Mouse (Mus musculus) layer of hippocampus, postnatal 36 days (tissue): Measurements from ENCODE around the gene Fam204a. TPM values are rescaled to one million over a fixed set of nuclear protein-coding genes. Genes with fewer than 3 reads are reported as not detected.

Experiments
- DNase-seq, 2 experiments: peaks; one replicate each; pipeline ENCODE4 v3.0.0; 2022
- total RNA-seq, 2 experiments: library from RNA; stranded (reverse); gene quantifications; 2 replicates each; pipeline ENCODE4 v1.2.3; 2021

Gene Fam204a
- total RNA-seq, 2 experiments from 2014 or later: 28.7 TPM

DNA sequence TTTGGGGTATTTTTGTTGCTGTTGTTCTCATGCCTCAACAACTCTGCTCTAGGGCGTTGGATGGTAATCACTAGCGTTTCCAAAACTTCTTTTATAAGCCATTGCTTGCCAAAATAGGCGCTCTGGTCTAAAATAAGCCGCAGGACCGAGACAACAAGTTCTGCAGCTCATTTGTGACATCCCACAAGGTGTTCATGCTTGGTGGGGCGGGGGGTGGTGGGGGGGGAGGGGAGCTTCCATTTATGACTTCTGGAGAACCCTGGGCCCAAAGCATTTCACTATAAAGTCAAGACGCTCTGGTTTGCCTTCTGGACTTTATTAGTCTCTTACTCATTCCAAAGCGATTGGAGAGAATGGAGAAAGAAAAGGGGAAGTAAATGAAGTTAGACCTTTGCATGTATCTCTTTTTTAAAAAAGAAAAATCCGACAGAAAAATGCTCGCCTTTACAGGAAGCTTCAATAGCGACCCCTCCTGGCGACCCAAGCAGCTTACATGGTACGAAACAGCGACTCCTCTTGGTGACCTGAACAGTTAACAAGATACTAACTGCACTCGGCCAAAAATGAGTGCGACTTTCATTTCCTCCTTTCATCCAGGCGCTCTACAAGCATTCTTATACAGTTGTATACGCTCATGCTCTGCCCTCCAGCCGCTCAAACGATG is 65.8 kb downstream of the Fam204a start:
- DNase-seq: no peak

GRCm38 (mm10) chr19:60159827-60160226 is 66.7 kb downstream of the Fam204a start:
- DNase-seq: no peak

- no peak for DNase-seq
Measured at GRCm38 (mm10) chr19:60155266-60155665, 71.2 kb downstream of the Fam204a start.

- no peak for DNase-seq
Measured at GRCm38 (mm10) chr19:60153096-60153495, 73.4 kb downstream of the Fam204a start.

DNA sequence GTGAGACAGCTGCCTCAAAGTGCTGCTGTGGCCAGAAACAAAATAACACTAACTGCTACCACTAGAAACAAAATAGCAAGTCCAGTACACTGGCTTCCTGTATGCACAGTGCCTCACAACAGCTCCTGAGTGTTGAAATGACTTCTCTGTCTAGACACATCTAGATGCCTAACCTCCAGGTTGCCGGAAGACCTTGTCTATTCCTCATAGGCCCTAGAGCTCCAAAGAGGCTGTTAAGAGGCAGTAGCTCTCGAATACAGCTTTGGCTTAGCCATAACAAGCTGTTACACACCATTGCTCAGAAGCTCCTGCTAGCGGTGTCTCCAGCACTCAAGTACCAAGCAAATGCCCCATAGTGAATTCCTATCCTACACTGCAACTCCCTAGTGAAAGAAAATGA is 76.4 kb downstream of the Fam204a start:
- no peak for DNase-seq

DNA sequence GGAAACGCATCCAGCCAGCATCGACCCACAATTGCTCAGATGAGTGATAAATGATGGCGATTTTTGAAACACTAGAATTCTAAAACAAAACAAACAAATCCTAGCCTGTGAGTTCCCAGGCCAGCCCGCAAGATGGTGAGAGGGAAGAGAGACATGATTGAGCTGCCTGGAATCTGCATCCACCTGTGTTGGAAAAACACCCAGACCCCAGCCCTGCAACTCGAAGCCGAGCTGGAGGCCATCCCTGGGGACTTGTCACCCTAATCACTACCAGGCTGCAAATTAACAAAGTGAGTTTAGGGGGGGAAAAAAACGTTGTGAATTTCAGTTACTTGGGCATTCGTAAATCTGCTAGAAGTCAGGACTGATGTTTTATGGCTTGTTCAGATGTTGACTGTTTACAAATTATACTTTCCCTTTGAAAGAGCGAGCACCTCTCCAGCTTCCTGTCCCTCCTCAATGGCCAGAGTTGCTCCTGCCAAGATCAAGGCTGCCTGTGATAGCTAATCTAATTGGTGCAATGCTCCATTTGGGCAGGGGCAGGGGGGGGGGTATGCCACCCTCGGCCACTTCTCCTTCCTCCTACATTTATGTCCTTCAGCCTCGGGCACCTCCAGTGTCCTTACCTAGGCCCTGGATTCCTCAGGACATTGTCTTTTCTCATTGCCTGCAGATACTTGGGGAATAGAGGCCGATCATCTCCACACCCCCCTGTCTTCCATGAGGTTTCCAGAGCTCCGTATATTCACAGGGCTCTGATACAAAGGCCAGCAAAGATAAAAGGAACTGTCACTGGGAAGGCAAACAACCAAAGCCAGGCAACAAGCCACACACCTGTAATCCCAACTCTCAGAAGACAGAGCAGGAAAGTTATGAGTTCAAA is 77.2 kb downstream of the Fam204a start:
- DNase-seq: no peak

Other genes with a start within 250 kb of the Fam204a start
- gene Prlhr, start 241.6 kb upstream of the Fam204a start, total RNA-seq: not detected